In the genomic region with DNA sequence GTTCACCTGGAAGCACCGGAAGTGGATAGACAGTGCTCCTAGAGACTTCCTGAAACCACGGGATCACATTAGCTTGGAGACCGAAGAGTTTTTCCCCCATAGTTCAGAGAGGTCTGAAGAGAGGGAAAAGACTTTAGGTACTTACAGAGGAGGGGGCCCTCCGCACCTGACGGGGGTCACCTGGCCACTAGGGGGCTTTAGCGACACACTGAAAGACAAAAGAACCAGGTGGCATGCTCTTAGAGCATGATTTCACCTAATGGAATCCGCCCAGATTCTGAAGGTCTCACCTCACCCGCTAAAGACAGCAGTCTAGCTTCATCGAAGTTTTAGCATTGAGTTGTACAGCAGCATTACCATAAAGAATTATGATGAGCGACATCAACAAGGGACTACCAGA, we compare ENCODE assay signal across 17 mouse cellular contexts. TPM values are rescaled to one million over a fixed set of nuclear protein-coding genes. Genes with fewer than 3 reads are reported as not detected.
DNase-seq lines count a peak whose midpoint lies in the region; ATAC-seq and TF ChIP-seq lines count a peak whose summit lies in the region.
"Had no signal": no experiment of that assay in that cellular context is flagged by ENCODE, and none has a peak within 500 bp of the region (broad histone marks: within the 10 kb centered on the region; RNA-seq: fewer than 3 reads in every experiment).

No protein-coding gene starts in this region.

- no peak overlapping the region for H3K9ac ChIP-seq in intestine, postnatal 0 days (ENCODE audit: low read depth, low read length)
- H3K9ac ChIP-seq in intestine, embryonic 16.5 days (ENCODE audit: low read depth, low read length), result no peak overlapping the region
- H3K9ac ChIP-seq: embryonic facial prominence, embryonic 15.5 days; forebrain, embryonic 13.5 days had no signal

- peak; percentile 13 for DNase-seq in thymus, postnatal 14 days
- DNase-seq in thymus, postnatal 36 days, result no peak
- peak; percentile 52 to 53 for DNase-seq in lung, adult 18-20 months
- DNase-seq in right cerebral cortex, postnatal 25 days, result no peak
- DNase-seq in urinary bladder, adult 2 months (ENCODE audit: low spot score), result no peak

- H3K4me3 ChIP-seq in intestine, postnatal 0 days (ENCODE audit: low read depth, low read length), result no peak overlapping the region
- H3K4me3 ChIP-seq in intestine, embryonic 16.5 days (ENCODE audit: low read length), result no peak overlapping the region
- H3K4me3 ChIP-seq: embryonic facial prominence, embryonic 15.5 days; forebrain, embryonic 13.5 days had no signal

- ATAC-seq in intestine, postnatal 0 days, result no peak
- ATAC-seq in intestine, embryonic 16.5 days, result no peak
- ATAC-seq in megakaryocyte, adult 5-6 weeks (ENCODE audit: poor library complexity, severe bottlenecking), result no peak
- ATAC-seq: activated CD4-positive, CD25-positive, alpha-beta regulatory T cell, adult 4 months; forebrain, embryonic 13.5 days had no signal

- H3K27me3 ChIP-seq in intestine, postnatal 0 days (replicated peaks; ENCODE audit: control insufficient read depth, insufficient read depth, low read length), result no peaks in the 10 kb centered on the region
- H3K27me3 ChIP-seq in intestine, embryonic 16.5 days (replicated peaks; ENCODE audit: control insufficient read depth, insufficient read depth, low read length), result no peaks in the 10 kb centered on the region
- H3K27me3 ChIP-seq: embryonic facial prominence, embryonic 15.5 days; forebrain, embryonic 13.5 days had no signal

- H3K4me1 ChIP-seq in intestine, postnatal 0 days (replicated peaks; ENCODE audit: control insufficient read depth, insufficient read depth, low read length), result no peaks in the 10 kb centered on the region
- H3K4me1 ChIP-seq in intestine, embryonic 16.5 days (ENCODE audit: control insufficient read depth, insufficient read depth, low read length), result no peaks in the 10 kb centered on the region
- H3K4me1 ChIP-seq: forebrain, embryonic 13.5 days had no signal

- WGBS in intestine, postnatal 0 days, result 34% methylated on average over 10 of the region's 10 CpGs
- WGBS in intestine, embryonic 16.5 days, result 27% methylated on average over 10 of the region's 10 CpGs

- no peaks in the 10 kb centered on the region for H3K36me3 ChIP-seq in intestine, postnatal 0 days (ENCODE audit: control insufficient read depth, insufficient read depth)
- H3K36me3 ChIP-seq in intestine, embryonic 16.5 days (ENCODE audit: control insufficient read depth, insufficient read depth, low read length), result no peaks in the 10 kb centered on the region
- H3K36me3 ChIP-seq: embryonic facial prominence, embryonic 15.5 days had no signal

- no peaks in the 10 kb centered on the region for H3K9me3 ChIP-seq in intestine, postnatal 0 days (ENCODE audit: control insufficient read depth)
- no peaks in the 10 kb centered on the region for H3K9me3 ChIP-seq in intestine, embryonic 16.5 days (ENCODE audit: control insufficient read depth, low read length)
- H3K9me3 ChIP-seq: embryonic facial prominence, embryonic 15.5 days; forebrain, embryonic 13.5 days had no signal

- TF ChIP-seq CTCF in intestine, postnatal 0 days (IDR thresholded peaks at IDR 0.05; ENCODE audit: low read depth), result peak; percentile 32; the same call in 1 of the 2 replicates

- H3K4me2 ChIP-seq in intestine, postnatal 0 days (replicated peaks; ENCODE audit: low read depth), result no peak overlapping the region; the same call in 1 of the 2 replicates
- H3K4me2 ChIP-seq in intestine, embryonic 16.5 days (ENCODE audit: low read depth, low read length), result no peak overlapping the region
- H3K4me2 ChIP-seq: embryonic facial prominence, embryonic 15.5 days; forebrain, embryonic 13.5 days; midbrain, embryonic 11.5 days had no signal

- H3K27ac ChIP-seq in intestine, postnatal 0 days (ENCODE audit: low read depth, low read length), result no peak overlapping the region
- no peak overlapping the region for H3K27ac ChIP-seq in intestine, embryonic 16.5 days (ENCODE audit: low read length)
- H3K27ac ChIP-seq: embryonic facial prominence, embryonic 15.5 days; forebrain, embryonic 13.5 days had no signal

RNA-seq across cellular contexts. Expression of a gene that starts 16.0 kb away (rescaled TPM):
- polyA plus RNA-seq in intestine, postnatal 0 days (2015; fragmentation: Nextera tagmentation; extraction: Ambion mirVana), result not detected in 2 replicates
- 0.21 TPM in 1 of 2 replicates, not detected in the other for polyA plus RNA-seq in intestine, embryonic 16.5 days (2015; fragmentation: Nextera tagmentation; extraction: Ambion mirVana)
- not detected in 2 replicates for polyA plus RNA-seq in urinary bladder, adult 2 months (2012; rRNA removed)
- not detected in 2 replicates for total RNA-seq in megakaryocyte, adult 5-6 weeks (2015)
- not detected in 2 replicates for total RNA-seq in megakaryocyte, adult 5-6 weeks (2017)
- total RNA-seq: gastrocnemius, adult 8-10 months; hematopoietic stem cell, adult 5-6 weeks; layer of hippocampus, postnatal 25 days; left cerebral cortex, postnatal 36 days had no signal
- polyA plus RNA-seq: activated CD4-positive, CD25-positive, alpha-beta regulatory T cell, adult 4 months; embryonic facial prominence, embryonic 15.5 days; forebrain, embryonic 13.5 days; liver, embryonic 16.5 days; midbrain, embryonic 11.5 days had no signal

RNA-seq across cellular contexts. Expression of a gene that starts 27.3 kb away (rescaled TPM):
- polyA plus RNA-seq in intestine, postnatal 0 days (2015; fragmentation: Nextera tagmentation; extraction: Ambion mirVana), result 20.2 and 23.9 TPM in 2 replicates
- 67.2 and 75.2 TPM in 2 replicates for polyA plus RNA-seq in intestine, embryonic 16.5 days (2015; fragmentation: Nextera tagmentation; extraction: Ambion mirVana)
- polyA plus RNA-seq in urinary bladder, adult 2 months (2012; rRNA removed), result 115 and 166 TPM in 2 replicates
- 0.74 TPM in 1 of 2 replicates, not detected in the other for total RNA-seq in megakaryocyte, adult 5-6 weeks (2015)
- not detected in 2 replicates for total RNA-seq in megakaryocyte, adult 5-6 weeks (2017)

Comparison
In these comparisons a context has a peak if more than half of its experiments do, and no peak if none do; other contexts are left out.
1. DNase-seq: peak in thymus, postnatal 14 days (single experiment) and lung, adult 18-20 months (2 of 2); none in thymus, postnatal 36 days (0 of 2), right cerebral cortex, postnatal 25 days (single experiment) and urinary bladder, adult 2 months (single experiment).